Comparison of ENCODE assay signal across 9 mouse cellular contexts in the genomic region with DNA sequence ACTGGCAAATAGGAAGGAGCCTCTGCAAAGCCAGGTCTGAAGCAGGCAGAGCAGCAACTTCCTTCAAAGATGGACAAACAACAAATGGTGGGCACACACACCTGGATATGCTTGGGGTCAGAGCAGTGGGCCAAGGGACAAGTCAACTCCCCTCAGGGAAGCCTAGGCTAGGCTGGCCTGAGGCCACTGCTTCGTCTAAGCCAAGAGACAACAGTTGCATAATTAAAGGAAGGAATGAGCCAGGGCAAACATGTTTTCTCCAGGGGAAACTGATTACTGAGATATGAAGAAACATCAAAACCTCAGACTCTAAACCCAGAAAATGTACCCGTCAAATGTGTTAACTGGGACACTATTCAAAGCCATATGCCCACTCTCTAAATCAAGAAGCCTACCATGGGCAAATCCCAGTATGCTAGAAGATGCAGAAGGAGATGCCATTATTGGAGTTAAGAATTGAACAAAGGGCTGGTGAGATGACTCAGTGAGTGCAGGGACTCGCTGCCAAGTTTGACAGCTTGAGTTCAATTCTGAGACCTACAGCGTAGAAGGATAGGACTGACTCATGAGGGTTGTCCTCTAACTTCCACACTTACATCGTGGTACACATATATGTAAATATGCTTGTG.
DNase-seq lines count a peak whose midpoint lies in the region; ATAC-seq and TF ChIP-seq lines count a peak whose summit lies in the region.
"Had no signal": no experiment of that assay in that cellular context is flagged by ENCODE, and none has a peak within 500 bp of the region (broad histone marks: within the 10 kb centered on the region; RNA-seq: fewer than 3 reads in every experiment).

No protein-coding gene starts in this region.

- no peak for TF ChIP-seq CTCF in forebrain, postnatal 0 days (IDR thresholded peaks at IDR 0.05; ENCODE audit: low read depth)
- TF ChIP-seq CTCF in lung, postnatal 0 days (IDR thresholded peaks at IDR 0.05): no peak

- ATAC-seq in forebrain, postnatal 0 days: no peak
- no peak for ATAC-seq in forebrain, embryonic 16.5 days
- ATAC-seq in lung, postnatal 0 days: peak; percentile 43; the same call in 1 of the 2 replicates
- no peak for ATAC-seq in monocyte, adult 5-6 weeks (replicated peaks; ENCODE audit: insufficient number of reproducible peaks, low FRiP score, low TSS enrichment, poor library complexity, severe bottlenecking)
- no peak for ATAC-seq in forebrain, embryonic 13.5 days

- H3K9me3 ChIP-seq in forebrain, postnatal 0 days (ENCODE audit: low read length): no peaks in the 10 kb centered on the region
- H3K9me3 ChIP-seq in forebrain, embryonic 16.5 days (ENCODE audit: control insufficient read depth, low read length): no peaks in the 10 kb centered on the region
- H3K9me3 ChIP-seq in lung, postnatal 0 days (ENCODE audit: low read length): no peaks in the 10 kb centered on the region
- no peaks in the 10 kb centered on the region for H3K9me3 ChIP-seq in forebrain, embryonic 13.5 days (replicated peaks)
- H3K9me3 ChIP-seq: limb, embryonic 12.5 days had no signal

- no peaks in the 10 kb centered on the region for H3K4me1 ChIP-seq in forebrain, postnatal 0 days (ENCODE audit: insufficient read depth)
- peaks cover 4% of the 10 kb centered on the region; the same call in 1 of the 2 replicates for H3K4me1 ChIP-seq in forebrain, embryonic 16.5 days (replicated peaks; ENCODE audit: control insufficient read depth, insufficient read depth, low read length)
- H3K4me1 ChIP-seq in lung, postnatal 0 days (ENCODE audit: insufficient read depth, low read depth, low read length): peaks cover 7% of the 10 kb centered on the region; the same call in 1 of the 2 replicates
- H3K4me1 ChIP-seq in forebrain, embryonic 13.5 days: peaks cover 9% of the 10 kb centered on the region; the same call in 1 of the 2 replicates

- H3K4me3 ChIP-seq in forebrain, postnatal 0 days (ENCODE audit: low read depth, low read length): no peak overlapping the region
- no peak overlapping the region for H3K4me3 ChIP-seq in forebrain, embryonic 16.5 days (replicated peaks; ENCODE audit: low read length)
- no peak overlapping the region for H3K4me3 ChIP-seq in lung, postnatal 0 days (ENCODE audit: low read depth, low read length)
- no peak overlapping the region for H3K4me3 ChIP-seq in forebrain, embryonic 13.5 days
- H3K4me3 ChIP-seq: limb, embryonic 12.5 days had no signal

- H3K27me3 ChIP-seq in forebrain, postnatal 0 days (ENCODE audit: insufficient read depth, low read length): no peaks in the 10 kb centered on the region
- H3K27me3 ChIP-seq in forebrain, embryonic 16.5 days (replicated peaks; ENCODE audit: control insufficient read depth, insufficient read depth, low read length): no peaks in the 10 kb centered on the region
- no peaks in the 10 kb centered on the region for H3K27me3 ChIP-seq in lung, postnatal 0 days (replicated peaks; ENCODE audit: insufficient read depth, low read length)
- H3K27me3 ChIP-seq in forebrain, embryonic 13.5 days: no peaks in the 10 kb centered on the region
- H3K27me3 ChIP-seq: limb, embryonic 12.5 days had no signal

- DNase-seq in forebrain, postnatal 0 days: peak; percentile 9
- DNase-seq in adrenal gland, postnatal 10 days: peak; percentile 64
- peak; percentile 62 for DNase-seq in heart, adult 8-10 months (ENCODE audit: low spot score)
- DNase-seq in lung, postnatal 0 days (ENCODE audit: low spot score): peak; percentile 40
- no peak for DNase-seq in natural killer cell, adult 2 months (ENCODE audit: low spot score in 2 of 2)

- H3K36me3 ChIP-seq in forebrain, postnatal 0 days (ENCODE audit: insufficient read depth): no peaks in the 10 kb centered on the region
- H3K36me3 ChIP-seq in forebrain, embryonic 16.5 days (ENCODE audit: control insufficient read depth, insufficient read depth): no peaks in the 10 kb centered on the region
- no peaks in the 10 kb centered on the region for H3K36me3 ChIP-seq in lung, postnatal 0 days (ENCODE audit: insufficient read depth, low read length)
- no peaks in the 10 kb centered on the region for H3K36me3 ChIP-seq in forebrain, embryonic 13.5 days (ENCODE audit: poor library complexity, severe bottlenecking)
- H3K36me3 ChIP-seq: limb, embryonic 12.5 days had no signal

- TF ChIP-seq EP300 in lung, postnatal 0 days (IDR thresholded peaks at IDR 0.05): no peak

- no peak overlapping the region for H3K27ac ChIP-seq in forebrain, postnatal 0 days (ENCODE audit: low read depth, low read length)
- H3K27ac ChIP-seq in forebrain, embryonic 16.5 days (ENCODE audit: low read length): no peak overlapping the region
- H3K27ac ChIP-seq in lung, postnatal 0 days (ENCODE audit: low read length): no peak overlapping the region
- H3K27ac ChIP-seq in forebrain, embryonic 13.5 days: no peak overlapping the region
- H3K27ac ChIP-seq: limb, embryonic 12.5 days had no signal

- no peak overlapping the region for H3K9ac ChIP-seq in forebrain, postnatal 0 days
- H3K9ac ChIP-seq in forebrain, embryonic 16.5 days (replicated peaks; ENCODE audit: low read depth, low read length): no peak overlapping the region
- no peak overlapping the region for H3K9ac ChIP-seq in lung, postnatal 0 days (replicated peaks; ENCODE audit: low read depth)
- no peak overlapping the region for H3K9ac ChIP-seq in forebrain, embryonic 13.5 days
- H3K9ac ChIP-seq: limb, embryonic 12.5 days had no signal

- WGBS in forebrain, postnatal 0 days: 71% methylated on average over 5 of the region's 5 CpGs
- WGBS in forebrain, embryonic 16.5 days: 73% methylated on average over 5 of the region's 5 CpGs
- 65% methylated on average over 5 of the region's 5 CpGs for WGBS in lung, postnatal 0 days
- 80% methylated on average over 5 of the region's 5 CpGs for WGBS in forebrain, embryonic 13.5 days

- no peak overlapping the region for H3K4me2 ChIP-seq in forebrain, postnatal 0 days (ENCODE audit: low read depth)
- H3K4me2 ChIP-seq in forebrain, embryonic 16.5 days (ENCODE audit: low read length): no peak overlapping the region
- H3K4me2 ChIP-seq in lung, postnatal 0 days (replicated peaks; ENCODE audit: low read depth, low read length): no peak overlapping the region
- no peak overlapping the region for H3K4me2 ChIP-seq in forebrain, embryonic 13.5 days
- H3K4me2 ChIP-seq: limb, embryonic 12.5 days had no signal

Comparison
In these comparisons a context has a peak if more than half of its experiments do, and no peak if none do; other contexts are left out.
1. DNase-seq: peak in forebrain, postnatal 0 days (single experiment), adrenal gland, postnatal 10 days (single experiment), heart, adult 8-10 months (single experiment) and lung, postnatal 0 days (single experiment); none in natural killer cell, adult 2 months (0 of 2).